Mouse (Mus musculus): Measurements from ENCODE around the gene Ranbp10. TPM values are rescaled to one million over a fixed set of nuclear protein-coding genes. Genes with fewer than 3 reads are reported as not detected.

The Ranbp10 gene
- polyA plus RNA-seq, 1 experiment from 2014 or later = 17.8 TPM

DNA sequence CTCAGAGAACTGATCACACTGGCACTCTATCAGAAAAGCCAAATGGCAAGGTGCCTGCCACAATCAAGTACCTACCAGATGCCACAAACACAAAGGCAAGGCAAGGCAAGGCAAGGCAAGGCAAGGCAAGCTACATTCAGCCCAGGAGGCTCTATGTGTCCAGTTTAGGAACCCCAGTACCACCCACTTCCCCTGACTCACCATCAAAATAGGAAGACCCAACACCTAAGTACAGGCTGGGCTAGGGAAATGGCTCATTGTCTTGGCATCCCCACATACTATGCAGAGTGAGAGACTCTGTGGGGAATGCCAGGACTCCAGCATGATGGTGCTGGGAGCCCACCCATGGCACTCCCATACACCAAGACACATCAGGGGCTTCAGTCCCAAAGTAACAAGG is 37.5 kb downstream of the Ranbp10 start:
- no peak overlapping the region for H3K27ac ChIP-seq (ENCODE audit: low read depth, low read length)
- no peaks in the 10 kb centered on the region for H3K36me3 ChIP-seq (ENCODE audit: control insufficient read depth, insufficient read depth, low read length)
- no peak overlapping the region for H3K4me3 ChIP-seq (ENCODE audit: low read depth, low read length)
- no peaks in the 10 kb centered on the region for H3K27me3 ChIP-seq (ENCODE audit: control insufficient read depth, insufficient read depth, low read length)
- no peaks in the 10 kb centered on the region for H3K4me1 ChIP-seq (replicated peaks; ENCODE audit: control insufficient read depth, insufficient read depth, low read length)
- no peak for ATAC-seq (ENCODE audit: low FRiP score)
- no peak overlapping the region for H3K4me2 ChIP-seq (replicated peaks; ENCODE audit: low read depth, low read length)
- H3K9me3 ChIP-seq (ENCODE audit: control insufficient read depth, low read length) = no peaks in the 10 kb centered on the region
- H3K9ac ChIP-seq (ENCODE audit: low read depth, low read length) = no peak overlapping the region
- DNase-seq (ENCODE audit: low spot score) = no peak

DNA sequence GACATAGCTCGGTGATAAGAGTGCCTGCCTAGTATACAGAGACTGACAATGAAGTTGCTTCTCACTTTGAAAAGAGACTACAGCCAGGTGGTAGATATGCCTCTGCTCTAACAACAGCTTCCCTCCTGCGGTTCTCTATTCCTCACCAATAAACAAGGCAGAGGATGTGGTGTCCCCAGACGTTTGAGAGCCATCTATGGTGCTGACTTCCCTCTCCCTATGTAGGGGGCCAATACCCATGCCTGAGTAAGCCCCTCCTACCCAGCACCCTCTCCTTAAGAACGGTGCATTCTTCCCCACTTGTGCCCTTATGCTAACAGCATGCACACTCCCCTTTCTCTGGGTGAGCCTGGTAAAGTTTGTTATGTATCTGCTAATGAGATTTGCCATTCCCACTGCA is 38.2 kb downstream of the Ranbp10 start:
- no peaks in the 10 kb centered on the region for H3K36me3 ChIP-seq (ENCODE audit: control insufficient read depth, insufficient read depth, low read length)
- no peak for ATAC-seq (ENCODE audit: low FRiP score)
- DNase-seq (ENCODE audit: low spot score) = no peak
- H3K27ac ChIP-seq (ENCODE audit: low read depth, low read length) = no peak overlapping the region
- no peaks in the 10 kb centered on the region for H3K27me3 ChIP-seq (ENCODE audit: control insufficient read depth, insufficient read depth, low read length)
- WGBS = 60% methylated on average over 4 of the region's 4 CpGs
- H3K4me3 ChIP-seq (ENCODE audit: low read depth, low read length) = no peak overlapping the region
- H3K4me2 ChIP-seq (replicated peaks; ENCODE audit: low read depth, low read length) = no peak overlapping the region
- H3K9ac ChIP-seq (ENCODE audit: low read depth, low read length) = no peak overlapping the region
- H3K4me1 ChIP-seq (replicated peaks; ENCODE audit: control insufficient read depth, insufficient read depth, low read length) = no peaks in the 10 kb centered on the region
- no peaks in the 10 kb centered on the region for H3K9me3 ChIP-seq (ENCODE audit: control insufficient read depth, low read length)

DNA sequence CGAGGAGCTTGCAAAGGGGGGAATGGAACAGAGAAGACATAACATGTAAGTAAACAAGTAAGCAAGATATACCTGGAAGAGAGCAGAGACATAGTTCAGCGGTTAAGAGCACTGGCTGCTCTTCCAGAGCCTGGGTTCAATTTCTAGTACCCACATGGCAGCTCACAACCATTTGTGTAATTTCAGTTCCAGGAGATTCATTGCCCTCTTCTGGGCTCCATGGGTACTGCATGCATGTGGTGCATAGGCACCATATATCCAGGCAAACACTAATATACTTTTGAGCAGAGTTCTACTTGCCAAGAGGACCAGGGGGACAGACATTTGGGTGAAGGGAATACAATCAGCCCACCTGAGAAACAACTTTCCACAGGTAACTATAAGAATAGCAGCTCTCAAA is 38.9 kb downstream of the Ranbp10 start:
- no peaks in the 10 kb centered on the region for H3K36me3 ChIP-seq (ENCODE audit: control insufficient read depth, insufficient read depth, low read length)
- 90% methylated on average over 2 of the region's 2 CpGs for WGBS

DNA sequence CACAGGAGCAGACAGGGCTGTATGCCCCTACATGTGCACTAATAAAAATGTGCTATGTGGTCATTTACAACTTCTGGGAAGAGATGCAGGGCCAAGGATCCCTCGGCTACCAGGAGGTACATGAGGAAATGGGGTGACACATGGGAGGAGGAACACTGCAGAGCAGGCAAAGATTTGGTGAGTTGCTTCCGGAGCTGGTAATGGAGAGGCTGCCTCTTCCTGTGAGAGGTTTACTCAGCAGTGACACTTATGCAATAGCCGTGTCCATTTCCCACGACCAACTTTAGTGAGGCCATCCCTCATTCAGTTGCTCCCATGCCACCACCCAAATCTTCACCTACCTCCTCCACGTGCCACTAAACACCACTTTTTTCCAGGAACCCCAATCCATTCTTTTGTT is 46.9 kb downstream of the Ranbp10 start:
- DNase-seq (ENCODE audit: low spot score) (no peak), ATAC-seq (ENCODE audit: low FRiP score) (no peak)
- Histone ChIP-seq H3K27me3 (ENCODE audit: control insufficient read depth, insufficient read depth, low read length) (no peaks in the 10 kb centered on the region), H3K4me3 (ENCODE audit: low read depth, low read length) (no peak overlapping the region), H3K27ac (ENCODE audit: low read depth, low read length) (no peak overlapping the region), H3K4me1 (replicated peaks; ENCODE audit: control insufficient read depth, insufficient read depth, low read length) (no peaks in the 10 kb centered on the region), H3K36me3 (ENCODE audit: control insufficient read depth, insufficient read depth, low read length) (peaks cover 3% of the 10 kb centered on the region), H3K9me3 (ENCODE audit: control insufficient read depth, low read length) (no peaks in the 10 kb centered on the region), H3K4me2 (replicated peaks; ENCODE audit: low read depth, low read length) (no peak overlapping the region), H3K9ac (ENCODE audit: low read depth, low read length) (no peak overlapping the region)
- 92% methylated on average over 5 of the region's 5 CpGs for WGBS

More for the DNA sequence above, 38.9 kb downstream of the Ranbp10 start:
- Histone ChIP-seq H3K4me2 (replicated peaks; ENCODE audit: low read depth, low read length) (no peak overlapping the region), H3K27ac (ENCODE audit: low read depth, low read length) (no peak overlapping the region), H3K9me3 (ENCODE audit: control insufficient read depth, low read length) (no peaks in the 10 kb centered on the region), H3K4me1 (replicated peaks; ENCODE audit: control insufficient read depth, insufficient read depth, low read length) (no peaks in the 10 kb centered on the region), H3K4me3 (ENCODE audit: low read depth, low read length) (no peak overlapping the region), H3K9ac (ENCODE audit: low read depth, low read length) (no peak overlapping the region), H3K27me3 (ENCODE audit: control insufficient read depth, insufficient read depth, low read length) (no peaks in the 10 kb centered on the region)
- ATAC-seq (ENCODE audit: low FRiP score) = no peak
- DNase-seq (ENCODE audit: low spot score) = peak; percentile 74

DNA sequence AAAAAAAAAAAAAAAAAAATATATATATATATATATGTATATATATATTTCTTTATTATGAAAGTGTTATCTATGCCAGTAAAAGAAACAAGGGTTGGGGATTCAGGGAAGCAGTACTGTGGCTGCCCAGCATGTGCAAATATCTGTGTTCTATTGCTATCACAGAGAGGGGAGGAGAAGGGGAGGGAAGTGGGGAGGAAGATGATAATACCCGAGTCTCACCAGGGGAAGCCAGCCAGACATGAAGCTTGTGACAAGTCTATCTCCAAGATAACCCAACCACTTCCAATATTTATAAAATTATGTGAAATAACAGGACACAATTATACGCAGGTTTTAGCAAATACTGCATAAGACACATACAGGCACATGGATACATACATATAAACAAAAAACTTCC is 49.3 kb downstream of the Ranbp10 start:
- peaks cover 13% of the 10 kb centered on the region for H3K36me3 ChIP-seq (ENCODE audit: control insufficient read depth, insufficient read depth, low read length)

DNA sequence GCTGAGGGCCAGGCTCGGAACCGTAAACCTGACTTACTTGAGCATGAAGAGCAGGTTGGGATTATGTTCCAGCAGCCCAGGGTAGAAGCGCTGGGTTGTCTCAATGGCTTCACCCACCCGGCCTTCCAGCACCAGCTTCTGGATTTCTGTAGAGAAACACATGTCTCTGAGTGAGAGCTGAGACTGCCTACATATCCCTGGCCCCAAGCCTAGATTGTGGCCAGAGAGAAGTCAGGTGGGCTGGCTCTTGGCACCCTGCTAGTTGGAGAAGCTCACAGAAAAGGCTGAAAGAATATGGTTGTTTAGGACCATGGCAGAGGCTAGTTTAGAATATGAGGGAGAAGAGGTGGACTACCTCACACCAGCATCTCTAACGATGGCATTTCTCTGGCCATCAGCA is 52.7 kb downstream of the Ranbp10 start:
- 94% methylated on average over 5 of the region's 5 CpGs for WGBS
- no peak for DNase-seq (ENCODE audit: low spot score)

More for the DNA sequence above, 49.3 kb downstream of the Ranbp10 start:
- no peak for ATAC-seq (ENCODE audit: low FRiP score)
- no peaks in the 10 kb centered on the region for H3K4me1 ChIP-seq (replicated peaks; ENCODE audit: control insufficient read depth, insufficient read depth, low read length)
- H3K9me3 ChIP-seq (ENCODE audit: control insufficient read depth, low read length) = no peaks in the 10 kb centered on the region
- H3K4me3 ChIP-seq (ENCODE audit: low read depth, low read length) = no peak overlapping the region
- no peaks in the 10 kb centered on the region for H3K27me3 ChIP-seq (ENCODE audit: control insufficient read depth, insufficient read depth, low read length)
- no peak overlapping the region for H3K27ac ChIP-seq (ENCODE audit: low read depth, low read length)
- 86% methylated on average over 2 of the region's 2 CpGs for WGBS
- no peak overlapping the region for H3K9ac ChIP-seq (ENCODE audit: low read depth, low read length)
- no peak overlapping the region for H3K4me2 ChIP-seq (replicated peaks; ENCODE audit: low read depth, low read length)
- DNase-seq (ENCODE audit: low spot score) = no peak

DNA sequence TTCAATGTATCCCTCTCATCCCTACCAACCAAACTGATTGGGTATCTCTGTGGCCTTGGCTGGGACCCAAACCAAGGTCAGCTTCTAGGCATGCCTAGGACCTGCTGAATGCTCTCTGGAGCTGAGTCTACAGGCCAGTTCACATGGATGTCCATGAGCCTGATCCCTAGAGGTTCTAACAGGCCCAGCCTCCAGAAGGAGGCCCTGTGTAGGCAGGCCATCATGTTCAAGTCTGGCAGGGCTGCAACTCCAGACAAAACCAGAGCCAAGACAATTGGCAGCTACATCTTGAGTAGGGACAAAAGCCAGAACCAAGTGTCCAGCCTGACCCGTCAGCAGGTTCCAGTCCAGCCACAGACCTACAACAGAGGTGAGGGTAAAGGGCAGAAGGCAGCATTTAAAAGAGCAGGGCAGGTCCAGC is 53.7 kb downstream of the Ranbp10 start:
- Histone ChIP-seq H3K4me1 (replicated peaks; ENCODE audit: control insufficient read depth, insufficient read depth, low read length) (no peaks in the 10 kb centered on the region), H3K4me3 (ENCODE audit: low read depth, low read length) (no peak overlapping the region), H3K9me3 (ENCODE audit: control insufficient read depth, low read length) (no peaks in the 10 kb centered on the region), H3K27me3 (ENCODE audit: control insufficient read depth, insufficient read depth, low read length) (no peaks in the 10 kb centered on the region), H3K4me2 (replicated peaks; ENCODE audit: low read depth, low read length) (no peak overlapping the region), H3K9ac (ENCODE audit: low read depth, low read length) (no peak overlapping the region), H3K36me3 (ENCODE audit: control insufficient read depth, insufficient read depth, low read length) (peaks cover 11% of the 10 kb centered on the region), H3K27ac (ENCODE audit: low read depth, low read length) (no peak overlapping the region)
- no peak for DNase-seq (ENCODE audit: low spot score)
- ATAC-seq (ENCODE audit: low FRiP score) = no peak
- WGBS = 93% methylated on average over 1 of the region's 1 CpGs

More for the DNA sequence above, 52.7 kb downstream of the Ranbp10 start:
- ATAC-seq (ENCODE audit: low FRiP score) = no peak
- Histone ChIP-seq H3K27ac (ENCODE audit: low read depth, low read length) (no peak overlapping the region), H3K27me3 (ENCODE audit: control insufficient read depth, insufficient read depth, low read length) (no peaks in the 10 kb centered on the region), H3K36me3 (ENCODE audit: control insufficient read depth, insufficient read depth, low read length) (peaks cover 14% of the 10 kb centered on the region), H3K9ac (ENCODE audit: low read depth, low read length) (no peak overlapping the region), H3K4me2 (replicated peaks; ENCODE audit: low read depth, low read length) (no peak overlapping the region), H3K9me3 (ENCODE audit: control insufficient read depth, low read length) (no peaks in the 10 kb centered on the region), H3K4me3 (ENCODE audit: low read depth, low read length) (no peak overlapping the region), H3K4me1 (replicated peaks; ENCODE audit: control insufficient read depth, insufficient read depth, low read length) (no peaks in the 10 kb centered on the region)

DNA sequence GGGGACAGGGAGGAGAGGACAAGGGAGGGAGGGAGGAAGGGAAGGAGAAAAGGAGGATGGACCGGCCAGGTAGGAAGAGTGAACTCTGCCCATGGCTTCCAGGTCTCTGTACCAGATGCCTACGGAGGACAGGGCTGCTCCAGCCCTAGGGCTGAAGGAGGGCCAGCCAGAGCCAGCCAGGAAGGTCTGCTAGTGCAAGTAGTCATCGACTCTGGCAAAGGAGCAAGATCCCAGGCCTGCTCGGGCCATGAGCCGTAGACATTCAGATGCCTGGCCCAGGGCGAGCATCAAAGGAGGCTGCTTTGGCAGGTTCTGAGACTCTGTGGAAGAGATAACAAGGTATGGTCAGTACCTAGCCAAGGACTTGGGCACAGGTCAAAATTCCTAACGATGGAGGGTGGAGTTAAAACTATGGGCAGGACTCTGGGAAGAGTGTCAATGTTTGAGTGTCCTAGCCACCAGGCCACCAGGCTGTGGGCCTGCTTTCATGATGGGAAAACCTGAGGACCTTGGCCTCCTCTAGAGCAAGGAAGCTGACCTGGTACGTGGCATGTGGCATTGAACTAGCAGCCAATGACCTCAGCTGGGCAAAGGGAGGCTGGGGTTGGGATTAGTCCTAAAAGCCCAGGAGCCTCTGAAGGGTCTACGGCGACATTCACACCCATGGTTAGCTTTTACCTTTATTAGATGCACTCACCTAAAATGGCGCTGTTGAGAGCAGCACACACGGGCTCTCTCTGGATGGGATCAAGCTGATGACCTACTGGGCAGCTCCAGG is 55.6 kb downstream of the Ranbp10 start:
- H3K27me3 ChIP-seq (ENCODE audit: control insufficient read depth, insufficient read depth, low read length) = no peaks in the 10 kb centered on the region
- H3K9ac ChIP-seq (ENCODE audit: low read depth, low read length) = no peak overlapping the region
- WGBS = 92% methylated on average over 12 of the region's 12 CpGs
- no peak overlapping the region for H3K4me3 ChIP-seq (ENCODE audit: low read depth, low read length)
- H3K27ac ChIP-seq (ENCODE audit: low read depth, low read length) = no peak overlapping the region
- no peak overlapping the region for H3K4me2 ChIP-seq (replicated peaks; ENCODE audit: low read depth, low read length)
- ATAC-seq (ENCODE audit: low FRiP score) (no peak), DNase-seq (ENCODE audit: low spot score) (no peak)
- H3K9me3 ChIP-seq (ENCODE audit: control insufficient read depth, low read length) = no peaks in the 10 kb centered on the region
- H3K36me3 ChIP-seq (ENCODE audit: control insufficient read depth, insufficient read depth, low read length) = peaks cover 11% of the 10 kb centered on the region
- no peaks in the 10 kb centered on the region for H3K4me1 ChIP-seq (replicated peaks; ENCODE audit: control insufficient read depth, insufficient read depth, low read length)

DNA sequence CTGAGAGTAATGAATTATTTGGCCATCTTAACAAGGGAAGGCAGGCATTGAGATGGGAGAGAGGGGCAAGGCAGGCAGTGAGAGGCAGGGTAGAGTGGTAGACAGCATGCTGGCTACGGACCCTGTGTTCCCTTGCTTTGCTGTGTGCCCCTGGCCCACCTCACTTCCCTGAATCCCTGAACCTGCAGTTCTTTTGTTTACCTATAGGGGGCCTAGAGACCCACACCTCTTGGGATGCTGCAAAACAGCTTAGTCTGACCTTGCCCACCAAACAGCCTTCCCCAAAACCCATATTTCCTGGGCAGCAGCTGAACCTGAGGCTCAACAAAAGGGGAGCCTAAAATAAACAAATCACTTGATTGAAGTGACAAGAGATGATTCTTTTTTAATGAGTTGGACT is 56.5 kb downstream of the Ranbp10 start:
- Histone ChIP-seq H3K4me1 (replicated peaks; ENCODE audit: control insufficient read depth, insufficient read depth, low read length) (no peaks in the 10 kb centered on the region), H3K4me2 (replicated peaks; ENCODE audit: low read depth, low read length) (no peak overlapping the region)

More for the DNA sequence above, 56.5 kb downstream of the Ranbp10 start:
- ATAC-seq (ENCODE audit: low FRiP score) (no peak), DNase-seq (ENCODE audit: low spot score) (peak; percentile 55)
- H3K36me3 ChIP-seq (ENCODE audit: control insufficient read depth, insufficient read depth, low read length) = peaks cover 11% of the 10 kb centered on the region
- WGBS = 86% methylated on average over 1 of the region's 1 CpGs
- no peak overlapping the region for H3K27ac ChIP-seq (ENCODE audit: low read depth, low read length)
- H3K9ac ChIP-seq (ENCODE audit: low read depth, low read length) = no peak overlapping the region
- H3K9me3 ChIP-seq (ENCODE audit: control insufficient read depth, low read length) = no peaks in the 10 kb centered on the region
- H3K4me3 ChIP-seq (ENCODE audit: low read depth, low read length) = no peak overlapping the region
- no peaks in the 10 kb centered on the region for H3K27me3 ChIP-seq (ENCODE audit: control insufficient read depth, insufficient read depth, low read length)

Measured in hindbrain, embryonic 11.5 days (tissue).